Mouse (Mus musculus): ENCODE measurements around the gene Nkx2-1. TPM values are rescaled to one million over a fixed set of nuclear protein-coding genes. Genes with fewer than 3 reads are reported as not detected.

Nkx2-1 gene
- 0.02 TPM in 1 of 2 replicates, not detected in the other for polyA plus RNA-seq (2012; rRNA removed)

GRCm38 (mm10) chr12:56536884-56537265 is at the start of gene Nkx2-1:
Gene Nkx2-1, minus strand, starts transcription at chr12:56536908.

Other genes with a start within 250 kb of the Nkx2-1 start
- gene Mbip, start 191.0 kb downstream of the Nkx2-1 start, polyA plus RNA-seq (2012; rRNA removed): 7.5 and 8.1 TPM in 2 replicates
- gene Nkx2-9, start 76.4 kb upstream of the Nkx2-1 start, polyA plus RNA-seq (2012; rRNA removed): not detected in 2 replicates
- not detected in 2 replicates for gene Pax9, start 154.9 kb upstream of the Nkx2-1 start, polyA plus RNA-seq (2012; rRNA removed)